Mouse (Mus musculus) cerebellum, adult 18-20 months (tissue): ENCODE data around the gene Adnp.

ENCODE experiments used
- DNase-seq, 2 experiments: peaks; one replicate each; pipeline ENCODE4 v3.0.0; 2021

The Adnp gene

DNA sequence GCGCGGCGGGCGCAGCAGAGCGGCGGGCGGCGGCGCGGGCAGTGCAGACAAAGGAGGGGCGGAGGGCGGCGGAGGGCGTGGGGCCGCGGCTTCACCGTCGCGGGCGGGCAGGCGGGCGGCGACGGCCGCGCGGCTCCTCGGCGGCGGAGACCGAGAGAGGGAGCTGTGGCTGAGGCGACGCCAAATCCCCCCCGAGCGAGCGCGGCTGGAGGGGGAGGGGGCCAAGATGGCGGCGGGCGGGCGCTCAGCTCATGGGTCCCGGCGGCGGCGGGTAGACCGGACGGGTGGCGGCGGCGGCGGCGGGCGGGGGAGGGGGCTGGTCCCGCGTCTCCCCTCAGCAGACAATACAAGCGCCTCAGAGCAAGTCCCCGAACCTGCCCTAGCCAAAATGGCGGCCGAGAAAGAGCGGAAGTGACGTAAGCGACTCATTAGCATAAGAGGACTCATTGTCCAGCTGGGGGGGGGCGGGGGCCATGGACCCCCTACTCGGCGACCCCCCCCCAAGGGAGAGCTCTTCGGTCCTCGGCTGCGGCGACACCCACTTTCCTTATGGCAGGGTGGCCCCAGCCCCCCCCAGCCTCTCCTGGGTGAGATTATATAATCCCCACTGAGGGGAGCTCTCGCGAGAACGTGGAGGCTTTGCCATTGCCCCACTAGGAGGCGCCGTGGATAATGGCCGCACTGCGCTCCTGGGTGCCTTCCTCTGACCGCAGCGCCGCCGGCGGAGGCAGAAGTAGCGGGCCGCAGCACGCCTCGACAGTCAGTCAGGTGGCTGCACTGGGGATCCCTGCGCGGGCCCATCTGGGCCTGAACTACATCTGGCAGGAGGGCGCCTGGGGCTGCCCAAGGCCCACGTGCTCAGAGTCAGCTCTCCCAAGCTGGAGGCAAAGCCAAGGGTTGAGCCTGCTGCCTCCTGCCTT lies at the start of gene Adnp:
Gene Adnp (minus strand): TSS at position 388 of the 920 bp plus-strand sequence.
- peak; percentile 84 to 90 for DNase-seq

DNA sequence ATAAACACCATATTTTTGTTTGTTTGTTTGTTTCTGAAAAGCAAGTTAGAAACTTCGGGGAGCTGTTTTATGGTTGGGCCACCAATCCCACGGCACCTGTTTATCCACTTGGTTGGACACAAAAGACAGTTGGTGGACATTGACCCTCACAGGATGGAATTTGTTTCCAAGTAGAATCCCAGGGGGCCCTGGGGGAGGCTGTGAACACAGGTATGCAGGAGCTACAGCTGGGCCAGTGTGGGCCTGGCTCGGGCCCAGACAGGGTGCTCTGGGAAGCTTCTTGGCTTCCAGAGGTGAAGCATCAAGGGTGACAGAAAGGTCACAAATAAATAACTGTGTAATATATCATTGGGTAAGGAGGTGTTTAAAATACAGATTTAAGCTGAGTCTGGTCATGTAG lies 49.6 kb upstream of the Adnp start:
- no peak for DNase-seq

- no peak for DNase-seq
These were observed 46.9 kb upstream of the Adnp start for GRCm38 (mm10) chr2:168253822-168254221.

- DNase-seq = no peak
These were observed 45.9 kb upstream of the Adnp start for GRCm38 (mm10) chr2:168252639-168253292.

GRCm38 (mm10) chr2:168250270-168250669 lies 43.4 kb upstream of the Adnp start:
- peak; percentile 82 to 88 for DNase-seq

DNA sequence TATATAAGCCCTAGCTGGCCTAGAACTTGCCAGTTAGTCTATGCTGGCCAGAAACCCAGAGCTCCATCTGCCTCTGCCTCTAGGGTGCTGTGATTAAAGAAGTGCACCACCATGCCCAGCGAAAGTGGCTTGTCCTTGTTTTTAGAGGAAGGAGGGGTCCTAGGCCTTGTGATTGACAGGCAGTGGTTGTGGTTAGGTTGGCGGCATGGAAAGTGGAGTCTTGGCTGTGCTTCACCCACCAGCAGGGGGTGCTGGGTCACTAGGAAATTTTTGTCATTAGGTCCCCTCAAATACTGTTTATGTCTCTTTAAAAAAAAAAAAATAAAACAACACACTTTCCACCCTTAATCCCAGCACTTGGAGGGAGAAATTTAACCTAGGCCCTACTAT lies 41.9 kb upstream of the Adnp start:
- DNase-seq = no peak

DNA sequence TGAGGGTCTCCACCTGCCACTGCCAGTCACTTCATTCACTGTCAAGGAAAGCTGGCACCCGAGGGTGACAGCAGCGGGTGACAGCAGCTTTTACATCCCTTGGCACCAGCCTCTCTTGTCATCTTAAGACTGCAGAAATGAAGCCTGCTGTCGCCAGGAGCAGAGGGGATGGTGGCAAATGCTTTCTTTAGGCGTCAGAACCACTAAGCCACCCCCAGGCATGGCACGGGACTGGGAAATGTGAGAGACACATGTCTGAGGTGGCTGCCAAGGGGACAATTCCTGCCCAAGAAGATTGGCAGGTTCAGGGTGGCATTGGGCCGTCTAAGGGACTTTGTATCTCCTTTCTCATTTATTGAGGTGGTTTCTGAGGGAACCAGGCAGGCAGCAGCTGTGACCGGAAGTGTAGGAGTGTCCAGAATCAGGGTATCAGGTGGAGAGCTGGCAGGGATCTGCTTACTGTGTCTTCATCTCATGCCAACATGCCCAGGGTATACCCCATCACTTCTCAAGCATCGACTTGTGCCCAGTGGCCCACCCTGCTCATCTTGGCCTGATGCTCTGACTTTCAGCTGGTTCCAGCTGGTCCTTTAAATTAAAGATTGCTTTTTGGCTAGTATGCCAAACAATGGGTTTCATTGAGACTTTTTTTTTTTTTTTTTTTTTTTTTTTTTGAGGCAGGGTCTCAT lies 41.4 kb upstream of the Adnp start:
- DNase-seq = no peak

GRCm38 (mm10) chr2:168245571-168245970 lies 38.7 kb upstream of the Adnp start:
- no peak for DNase-seq

DNA sequence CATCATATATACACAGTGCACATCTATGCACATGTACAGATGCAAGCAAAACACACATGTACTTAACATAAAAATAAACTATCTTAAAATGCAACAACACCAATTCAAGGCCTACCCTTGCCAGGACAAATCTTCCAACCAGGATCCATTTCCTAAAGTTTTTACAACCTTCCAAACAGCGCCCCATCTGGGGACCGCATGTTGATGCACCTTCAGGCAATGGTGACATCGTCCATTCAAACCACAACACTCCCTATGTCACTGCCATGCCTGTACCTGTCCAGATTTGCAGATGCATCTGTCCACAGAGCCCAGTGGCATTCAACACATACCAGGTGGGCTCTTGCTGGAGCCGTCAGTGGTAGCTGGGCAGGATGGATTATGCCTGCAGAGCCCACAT lies 36.4 kb upstream of the Adnp start:
- no peak for DNase-seq

GRCm38 (mm10) chr2:168242841-168243240 lies 35.9 kb upstream of the Adnp start:
- no peak for DNase-seq

DNA sequence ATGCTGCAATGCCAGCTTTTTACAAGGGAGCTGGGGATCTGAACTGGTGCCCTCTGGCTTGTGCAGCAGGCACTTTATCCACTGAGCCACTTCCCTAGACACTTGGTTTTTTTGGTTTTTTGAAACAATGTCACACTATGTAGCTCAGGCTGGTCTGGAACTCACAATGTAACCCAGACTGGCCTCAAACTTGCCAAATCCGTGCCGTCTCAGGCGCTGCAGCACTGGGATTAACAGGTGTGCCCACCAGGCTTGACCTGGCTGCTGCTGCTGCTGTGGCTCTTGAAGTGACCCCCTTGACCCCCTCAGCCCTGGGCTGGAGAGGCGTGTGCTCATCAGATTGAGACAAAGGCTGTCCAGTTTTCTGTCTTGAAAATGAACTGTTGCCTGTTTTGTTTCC lies 31.4 kb upstream of the Adnp start:
- DNase-seq = no peak

- no peak for DNase-seq
These were observed 26.4 kb upstream of the Adnp start for GRCm38 (mm10) chr2:168233286-168233685.

DNA sequence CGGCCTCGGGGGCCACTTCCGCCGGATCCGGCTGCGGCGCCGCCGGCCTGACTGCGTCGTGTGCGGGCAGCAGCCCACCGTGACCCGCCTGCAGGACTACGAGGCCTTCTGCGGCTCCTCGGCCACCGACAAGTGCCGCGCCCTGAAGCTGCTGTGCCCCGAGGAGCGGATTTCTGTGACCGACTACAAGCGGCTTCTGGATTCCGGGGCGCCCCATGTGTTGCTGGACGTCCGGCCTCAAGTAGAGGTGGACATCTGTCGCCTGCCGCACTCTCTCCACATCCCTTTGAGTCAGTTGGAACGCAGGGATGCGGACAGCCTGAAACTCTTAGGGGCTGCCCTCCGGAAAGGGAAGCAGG lies 24.5 kb upstream of the Adnp start:
- DNase-seq = no peak

DNA sequence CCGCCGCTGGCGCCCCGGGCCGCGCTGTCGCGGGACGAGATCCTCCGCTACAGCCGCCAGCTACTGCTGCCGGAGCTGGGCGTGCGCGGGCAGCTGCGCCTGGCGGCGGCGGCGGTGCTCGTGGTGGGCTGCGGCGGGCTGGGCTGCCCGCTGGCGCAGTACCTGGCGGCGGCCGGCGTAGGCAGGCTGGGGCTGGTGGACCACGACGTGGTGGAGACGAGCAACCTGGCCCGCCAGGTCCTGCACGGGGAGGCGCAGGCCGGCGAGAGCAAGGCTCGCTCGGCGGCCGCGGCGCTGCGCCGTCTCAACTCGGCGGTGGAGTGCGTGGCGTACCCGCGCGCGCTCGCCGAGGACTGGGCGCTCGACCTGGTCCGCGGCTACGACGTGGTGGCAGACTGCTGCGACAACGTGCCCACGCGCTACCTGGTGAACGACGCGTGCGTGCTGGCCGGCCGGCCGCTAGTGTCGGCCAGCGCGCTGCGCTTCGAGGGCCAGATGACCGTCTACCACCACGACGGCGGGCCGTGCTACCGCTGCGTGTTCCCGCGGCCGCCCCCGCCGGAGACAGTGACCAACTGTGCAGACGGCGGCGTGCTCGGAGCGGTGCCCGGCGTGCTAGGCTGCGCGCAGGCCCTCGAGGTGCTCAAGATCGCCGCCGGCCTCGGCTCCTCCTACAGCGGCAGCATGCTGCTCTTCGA lies 24.0 kb upstream of the Adnp start:
- DNase-seq = peak in 1 of 2 experiments; percentile 22

GRCm38 (mm10) chr2:168230026-168230728 lies 23.3 kb upstream of the Adnp start, which contains the start of the genes Gm20716, Dpm1 and Mocs3:
Gene Gm20716, minus strand, starts transcription at chr2:168230364.
Gene Dpm1, minus strand, starts transcription at chr2:168230591.
Gene Mocs3, plus strand, starts transcription at chr2:168230622.
- peak; percentile 84 to 88 for DNase-seq

GRCm38 (mm10) chr2:168229116-168230025 lies 22.5 kb upstream of the Adnp start:
- peak; percentile 46 to 58 for DNase-seq

GRCm38 (mm10) chr2:168223326-168223725 lies 16.4 kb upstream of the Adnp start:
- no peak for DNase-seq

- no peak for DNase-seq
These were observed 7.0 kb upstream of the Adnp start for GRCm38 (mm10) chr2:168213788-168214397.

DNA sequence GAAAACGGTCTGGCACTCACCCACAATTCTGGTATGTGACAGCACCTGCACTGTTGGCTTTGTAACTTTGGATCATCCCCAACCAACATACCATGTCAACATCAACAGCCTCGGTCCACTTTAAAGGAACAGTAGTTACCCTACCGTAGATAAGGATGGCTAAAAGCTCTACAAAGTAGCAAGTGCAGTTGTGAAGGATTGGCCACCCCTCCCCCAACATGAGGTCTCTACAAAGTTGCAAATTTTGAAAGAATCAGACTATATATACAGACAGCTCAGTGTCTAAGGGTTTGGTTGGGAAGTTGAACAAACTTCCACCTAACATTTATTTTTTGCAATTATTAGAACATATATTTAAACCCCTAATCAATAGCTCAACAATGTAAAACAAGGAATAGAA lies 971 bp upstream of the Adnp start:
- peak in 1 of 2 experiments; percentile 16 for DNase-seq
